Mouse (Mus musculus) left cerebral cortex, postnatal 14 days (tissue): ENCODE results near the gene Slc44a5. TPM values are rescaled to one million over a fixed set of nuclear protein-coding genes. Genes with fewer than 3 reads are reported as not detected.

Source experiments
- DNase-seq, 2 experiments: peaks; one replicate each; pipeline ENCODE4 v3.0.0; 2021 to 2022; ENCODE audit warnings: low spot score in 2 of 2, mixed read lengths in 1 of 2
- intact Hi-C: fragments of 180-260 bp; cut with DNase I; formaldehyde crosslinking; loops from one replicate; pipeline ENCODE4 v1.15.1; 2025
- long read RNA-seq, 2 experiments: library from polyadenylated mRNA; stranded (forward); transcript quantifications; one replicate each; pipeline ENCODE4 v2.0.0; 2021
- total RNA-seq, 2 experiments: library from RNA; stranded (reverse); gene quantifications; 2 replicates each; pipeline ENCODE4 v1.2.3; 2021

Gene Slc44a5
- 10 to 100 TPM; 12.5 to 13.9 TPM for total RNA-seq
- long read RNA-seq, experiment 1, full-length matches to known transcripts, result 2 of 9 reads
- long read RNA-seq, experiment 1, partial matches to known transcripts, result 1 of 9 reads
- long read RNA-seq, experiment 1, other reads (novel, unspliced or antisense), result 6 of 9 reads
- long read RNA-seq, experiment 2, partial matches to known transcripts, result 0 of 2 reads
- long read RNA-seq, experiment 2, other reads (novel, unspliced or antisense), result 2 of 2 reads

DNA sequence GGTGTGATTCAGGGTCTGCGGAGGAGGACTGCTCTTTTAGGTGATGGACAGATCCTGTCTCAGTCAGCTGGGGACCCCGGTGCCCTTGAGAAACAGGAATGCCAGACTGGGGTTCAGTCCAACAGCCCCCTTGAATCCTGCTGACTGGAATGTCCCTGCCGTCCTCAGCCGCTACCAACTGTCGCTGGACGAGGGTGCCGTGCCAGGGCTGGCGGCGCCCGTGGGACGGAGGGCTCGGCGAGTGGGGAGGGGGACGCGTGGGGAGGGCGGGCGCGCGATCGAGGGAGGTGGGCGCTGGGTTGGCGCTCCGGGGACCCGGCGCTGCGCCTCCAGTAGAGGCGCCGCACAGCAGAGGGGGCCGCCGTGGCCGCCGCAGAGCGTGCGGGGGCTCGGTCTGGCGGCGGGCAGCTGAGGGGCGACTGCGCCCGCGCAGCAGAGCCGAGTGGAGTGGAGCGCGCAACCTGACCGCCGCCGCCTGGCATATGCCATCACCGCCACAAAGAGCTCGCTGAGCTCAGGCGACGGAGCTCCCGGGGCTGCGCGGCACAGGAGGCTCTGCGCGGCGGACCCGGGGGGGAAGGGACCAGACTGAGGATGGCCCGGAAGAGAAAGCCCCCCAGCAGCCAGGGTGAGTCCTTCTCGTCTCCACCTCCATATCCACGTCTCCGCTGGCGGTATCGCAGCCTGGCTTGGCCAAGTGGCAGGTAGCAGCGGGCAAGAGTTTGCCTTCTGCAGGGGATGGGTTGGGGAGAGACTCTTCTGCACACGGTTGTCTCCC lies at the start of gene Slc44a5:
Gene Slc44a5 (plus strand): TSS at position 266 of the 778 bp plus-strand sequence.
- intact Hi-C loops, result no loop called here
- peak; percentile 59 to 60 for DNase-seq

GRCm38 (mm10) chr3:153926333-153926732 lies 46.9 kb upstream of the Slc44a5 start:
- intact Hi-C loops, result no loop called here
- no peak for DNase-seq

DNA sequence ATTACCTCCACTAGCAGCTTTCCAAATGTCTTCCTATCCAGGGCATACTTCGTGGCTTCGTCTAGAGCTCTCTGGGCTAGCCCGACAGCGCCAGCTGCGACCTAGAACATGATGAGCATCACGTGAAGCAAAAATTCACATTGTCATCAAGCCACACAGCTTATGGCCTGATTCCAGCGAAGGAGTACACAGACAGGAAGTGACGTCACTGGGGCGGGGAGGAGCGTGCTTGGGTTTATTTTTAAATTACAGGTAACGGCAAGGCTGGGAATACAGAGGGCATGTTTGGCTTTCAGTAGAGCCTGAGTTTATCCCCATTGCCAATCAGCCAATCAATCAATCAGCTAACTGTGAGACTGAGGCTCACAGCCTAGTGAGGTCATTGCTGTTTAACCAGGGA lies 43.7 kb upstream of the Slc44a5 start:
- no peak for DNase-seq
- intact Hi-C loops, result no loop called here

- no peak for DNase-seq
- intact Hi-C loops, result no loop called here
These were observed 40.8 kb upstream of the Slc44a5 start for GRCm38 (mm10) chr3:153932461-153932860.

DNA sequence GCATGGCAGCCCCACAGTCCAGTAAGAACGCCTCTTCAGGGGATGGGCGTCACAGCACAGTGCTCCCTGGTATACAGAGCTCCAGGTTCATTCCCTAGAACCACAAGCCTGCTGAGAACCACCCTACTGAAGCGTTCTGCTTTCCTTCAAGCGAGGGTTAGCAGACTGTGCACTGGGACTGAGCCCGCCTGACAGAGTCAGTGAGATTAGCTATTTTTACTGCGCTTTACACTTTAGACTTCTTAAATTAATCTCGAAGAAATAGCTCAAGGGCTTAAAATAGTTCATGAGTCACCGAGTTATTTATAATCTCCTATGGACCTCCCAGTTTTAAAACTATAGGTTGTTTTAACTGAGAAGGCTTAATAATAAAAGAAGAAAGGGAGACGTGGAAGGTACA lies 37.4 kb upstream of the Slc44a5 start:
- DNase-seq, result no peak
- intact Hi-C loops, result no loop called here

GRCm38 (mm10) chr3:153937116-153937810 lies 36.0 kb upstream of the Slc44a5 start:
- intact Hi-C loops, result no loop called here
- no peak for DNase-seq

DNA sequence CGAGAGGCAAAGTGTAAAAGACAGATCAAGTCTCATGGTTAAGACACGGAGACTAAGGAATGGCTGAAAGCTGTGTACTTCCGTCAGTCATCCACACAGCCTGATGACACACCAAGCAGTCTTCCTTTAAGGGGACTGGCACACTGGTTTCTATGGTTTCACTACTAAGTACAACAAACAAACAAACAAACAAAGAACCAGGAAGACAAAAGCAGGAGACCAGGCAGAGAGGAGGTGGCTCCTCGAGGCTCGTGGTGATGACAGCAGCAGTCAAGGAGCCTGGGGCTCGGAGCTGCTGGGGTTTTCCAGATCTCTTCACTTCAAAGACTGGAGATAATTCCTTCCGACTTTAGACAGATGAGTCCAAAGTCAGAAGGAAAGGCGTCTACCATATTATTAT lies 33.2 kb upstream of the Slc44a5 start:
- intact Hi-C loops, result no loop called here
- no peak for DNase-seq

- intact Hi-C loops, result no loop called here
- no peak for DNase-seq
These were observed 32.8 kb upstream of the Slc44a5 start for GRCm38 (mm10) chr3:153940486-153940885.

DNA sequence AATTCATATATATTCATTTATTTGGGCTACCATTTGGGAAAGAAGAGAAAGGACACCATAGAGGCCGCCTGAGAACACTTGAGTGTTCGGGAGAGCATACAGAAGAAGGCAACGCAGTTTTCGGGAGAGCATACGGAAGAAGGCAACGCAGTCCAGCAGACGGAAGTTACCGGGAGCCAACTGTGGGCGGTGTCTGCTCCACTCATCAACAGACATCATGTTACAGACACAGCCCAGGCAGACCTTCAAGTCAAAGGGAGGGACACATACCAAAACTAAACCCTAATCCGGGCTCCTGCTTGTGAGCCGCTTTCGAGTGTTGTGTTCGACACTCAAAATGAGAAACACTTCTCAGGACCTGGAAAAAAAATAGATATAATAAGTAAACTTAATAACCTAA lies 31.6 kb upstream of the Slc44a5 start:
- intact Hi-C loops, result no loop called here

DNA sequence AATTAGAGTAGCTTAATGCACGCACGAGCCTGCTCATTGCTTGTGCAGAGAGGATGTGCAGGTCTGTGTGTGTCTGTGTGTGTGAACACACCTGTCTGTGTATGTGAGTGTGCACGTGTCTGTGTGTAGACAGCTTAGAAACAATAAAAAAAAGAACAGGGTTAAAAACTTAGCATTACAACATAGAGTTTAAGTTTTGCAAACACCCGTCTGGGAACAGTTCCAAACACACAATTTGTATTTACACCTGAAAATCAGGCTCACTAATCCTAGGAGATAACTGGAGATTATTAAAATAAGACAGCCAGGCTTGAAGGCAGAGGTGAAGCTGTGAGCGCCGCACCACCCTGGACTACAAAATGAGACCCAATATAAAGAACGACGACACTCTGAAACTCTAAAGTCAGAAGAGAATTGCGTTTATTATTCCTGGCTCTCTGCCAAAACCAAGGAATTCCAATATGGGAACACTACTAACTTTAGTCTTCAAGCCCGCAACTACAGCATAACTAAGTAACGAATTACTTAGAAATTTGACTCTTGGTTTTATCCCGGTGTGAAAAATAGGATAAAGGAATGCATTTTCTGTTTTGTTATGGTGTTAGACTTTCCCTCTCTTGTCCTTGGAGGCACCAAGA lies 30.1 kb upstream of the Slc44a5 start:
- intact Hi-C loops, result no loop called here
- no peak for DNase-seq

More for the DNA sequence above, 31.6 kb upstream of the Slc44a5 start:
- no peak for DNase-seq

- intact Hi-C loops, result no loop called here
These were observed 29.3 kb upstream of the Slc44a5 start for GRCm38 (mm10) chr3:153943901-153944334.

DNA sequence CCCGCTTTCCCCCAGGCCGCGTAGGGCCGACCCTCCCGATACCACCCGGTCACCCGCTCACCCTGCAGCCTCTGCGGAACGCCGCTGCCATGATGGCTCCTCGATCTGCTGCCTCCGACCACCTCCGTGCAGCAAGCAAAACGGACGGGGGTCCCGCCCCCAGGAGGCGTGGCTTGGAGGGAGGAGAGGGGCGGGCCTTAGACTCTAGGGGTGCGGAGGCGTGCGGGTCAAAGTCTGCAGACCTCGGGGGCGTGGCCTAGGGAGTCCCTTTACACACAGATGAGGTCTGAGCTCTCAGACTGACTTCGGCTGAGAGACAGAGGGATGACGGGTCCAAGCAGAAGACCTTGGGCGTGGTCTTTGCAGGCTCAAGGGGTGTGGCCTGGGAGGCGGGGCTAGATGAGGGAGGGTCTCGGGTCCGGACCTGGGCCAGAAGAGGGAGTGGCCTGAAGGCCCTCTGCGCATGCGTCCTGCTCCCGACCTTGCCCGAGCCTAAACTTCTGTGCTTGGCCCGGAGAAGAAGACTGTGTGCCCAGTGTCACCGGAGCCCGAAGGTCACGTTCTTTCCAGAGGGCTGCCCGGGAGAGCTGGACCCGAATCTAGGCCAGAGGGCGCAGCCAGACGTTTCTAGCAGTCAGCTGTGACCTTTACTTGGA lies 28.8 kb upstream of the Slc44a5 start, which contains the start of gene Acadm:
Gene Acadm (minus strand): TSS at position 298 of the 656 bp plus-strand sequence.
- intact Hi-C loops, result no loop called here

More at GRCm38 (mm10) chr3:153943901-153944334, 29.3 kb upstream of the Slc44a5 start:
- peak; percentile 22 to 24 for DNase-seq

DNA sequence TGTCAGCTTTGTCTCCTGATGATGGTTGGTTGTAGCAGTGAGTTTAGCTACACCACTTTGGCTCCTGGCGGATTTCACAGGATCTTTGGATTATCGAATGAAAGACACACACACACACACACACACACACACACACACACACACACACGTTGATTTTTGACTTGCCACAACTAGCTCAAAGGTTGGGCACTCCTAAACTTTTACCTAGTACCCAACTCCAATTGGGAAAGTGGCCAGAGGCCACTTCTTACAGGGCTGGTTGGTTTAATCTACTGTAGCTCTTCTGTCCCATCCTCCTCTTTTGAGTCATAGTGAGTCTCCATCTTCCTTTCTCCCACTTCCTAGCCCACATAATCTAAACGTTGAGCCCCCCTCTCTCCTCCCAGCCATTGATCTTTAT lies 26.0 kb upstream of the Slc44a5 start:
- no peak for DNase-seq
- intact Hi-C loops, result no loop called here

More for the DNA sequence above, 28.8 kb upstream of the Slc44a5 start, which contains the start of gene Acadm:
- peak; percentile 88 to 90 for DNase-seq

DNA sequence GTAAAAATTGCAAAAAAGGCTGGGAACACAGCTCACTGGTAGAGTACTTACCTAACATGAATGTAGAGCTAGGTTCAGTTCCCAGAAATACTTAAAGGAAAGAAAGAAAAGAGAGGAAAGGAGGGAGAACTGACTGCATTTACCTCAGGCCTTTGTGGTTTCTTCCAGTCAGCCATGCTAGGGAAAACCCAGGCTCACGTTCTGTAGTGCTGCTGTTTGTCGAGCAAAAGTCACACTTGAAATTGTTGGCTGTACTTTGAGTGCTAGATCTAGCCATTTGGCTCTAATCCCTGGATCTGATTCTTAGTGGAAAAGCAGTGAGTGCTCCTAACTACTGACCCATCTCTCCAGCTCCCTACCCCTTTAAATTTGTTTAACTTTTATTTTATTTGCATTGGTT lies 25.1 kb upstream of the Slc44a5 start:
- intact Hi-C loops, result no loop called here

GRCm38 (mm10) chr3:153957916-153958315 lies 15.3 kb upstream of the Slc44a5 start:
- intact Hi-C loops, result loop anchor here (10.0 kb wide), 1 partner anchor 617 kb away; no protein-coding TSS in a partner anchor
- DNase-seq, result no peak

More for the DNA sequence above, 25.1 kb upstream of the Slc44a5 start:
- no peak for DNase-seq

DNA sequence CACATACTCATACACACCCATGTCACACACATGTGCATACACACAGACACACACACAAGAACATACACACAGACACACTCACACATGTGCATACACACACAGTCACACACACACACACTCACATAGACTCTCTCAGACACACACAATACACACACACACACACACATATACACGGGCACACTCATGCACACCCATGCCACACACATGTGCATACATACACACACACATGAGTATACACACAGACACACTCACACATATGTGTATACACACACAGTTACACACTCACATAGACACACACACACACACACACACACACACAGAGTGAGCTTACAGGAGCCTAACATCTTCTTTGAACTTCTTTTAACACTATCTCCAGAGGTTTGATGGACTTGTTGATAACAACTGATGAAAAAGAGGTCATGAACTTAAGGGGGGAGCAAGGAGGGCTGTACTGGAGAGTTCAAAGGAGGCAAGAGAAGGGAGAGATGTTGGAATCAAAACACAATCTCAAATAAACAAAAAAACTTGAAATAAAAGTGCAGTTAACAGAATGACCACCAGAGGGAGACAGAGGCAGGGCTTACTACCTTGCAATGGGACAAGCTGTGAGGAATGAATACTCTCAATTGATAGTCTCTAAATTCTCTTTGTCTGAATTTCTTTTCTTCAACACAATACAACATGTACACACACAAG lies 14.1 kb upstream of the Slc44a5 start:
- intact Hi-C loops, result loop anchor here (1.0 to 10.0 kb wide), 2 partner anchors 267 to 616 kb away; no protein-coding TSS in a partner anchor
- peak; percentile 59 to 68 for DNase-seq

DNA sequence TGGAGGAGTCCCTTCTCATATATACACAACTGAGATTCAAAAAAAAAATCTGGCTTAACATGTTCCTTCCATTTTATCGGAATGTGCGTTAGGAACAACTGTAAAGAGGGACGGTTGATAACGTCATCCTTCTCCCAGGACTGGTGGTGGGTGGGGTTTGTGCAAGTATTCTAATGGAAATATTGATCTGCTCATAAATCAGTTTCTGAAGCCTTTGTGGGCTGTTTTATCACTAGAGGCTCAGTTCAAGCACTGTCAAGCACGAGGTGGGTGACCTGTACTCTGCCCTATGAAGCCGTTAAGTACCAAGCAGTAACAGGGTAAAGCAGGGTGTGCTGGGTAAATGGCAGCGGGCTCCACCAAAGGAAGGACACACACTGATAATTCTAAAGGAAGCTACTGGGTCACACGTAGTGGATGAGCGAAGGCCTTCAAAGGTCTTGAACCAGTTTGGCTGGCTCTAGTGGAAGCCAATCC lies 13.5 kb upstream of the Slc44a5 start:
- intact Hi-C loops, result loop anchor here (1.0 to 10.0 kb wide), 2 partner anchors 267 to 615 kb away; no protein-coding TSS in a partner anchor
- no peak for DNase-seq

GRCm38 (mm10) chr3:153960884-153961283 lies 12.4 kb upstream of the Slc44a5 start:
- intact Hi-C loops, result no loop called here

More at GRCm38 (mm10) chr3:153960884-153961283, 12.4 kb upstream of the Slc44a5 start:
- no peak for DNase-seq
